Mouse (Mus musculus) kidney, adult 8-10 months (tissue): ENCODE results near the gene Entpd8.

Experiments
- DNase-seq, 2 experiments: peaks; one replicate each; pipeline ENCODE4 v3.0.0; 2022

Entpd8 gene

DNA sequence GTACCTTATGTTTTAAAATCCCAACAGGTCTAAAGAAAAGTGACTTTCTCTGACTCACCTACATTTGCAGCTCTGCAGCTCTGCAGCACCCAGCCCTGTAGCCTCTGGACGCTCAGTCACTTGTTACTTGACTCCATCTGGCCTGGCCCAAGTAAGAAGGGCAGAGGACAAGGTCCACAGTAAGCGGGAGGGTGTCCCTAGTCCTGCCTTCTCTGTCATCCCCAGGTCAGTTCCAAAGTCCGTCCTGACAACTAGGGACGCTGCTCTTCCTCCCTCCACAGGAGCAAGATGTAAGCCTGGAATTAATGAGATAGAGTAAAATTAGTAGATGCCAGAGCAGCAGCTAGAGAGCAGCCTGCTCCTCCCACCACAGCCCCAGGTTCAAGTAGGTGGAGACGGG is at the start of gene Entpd8:
TSS of gene Entpd8 (plus strand) at position 229 of the 400 bp plus-strand sequence.
- DNase-seq, result peak; percentile 81 to 90

DNA sequence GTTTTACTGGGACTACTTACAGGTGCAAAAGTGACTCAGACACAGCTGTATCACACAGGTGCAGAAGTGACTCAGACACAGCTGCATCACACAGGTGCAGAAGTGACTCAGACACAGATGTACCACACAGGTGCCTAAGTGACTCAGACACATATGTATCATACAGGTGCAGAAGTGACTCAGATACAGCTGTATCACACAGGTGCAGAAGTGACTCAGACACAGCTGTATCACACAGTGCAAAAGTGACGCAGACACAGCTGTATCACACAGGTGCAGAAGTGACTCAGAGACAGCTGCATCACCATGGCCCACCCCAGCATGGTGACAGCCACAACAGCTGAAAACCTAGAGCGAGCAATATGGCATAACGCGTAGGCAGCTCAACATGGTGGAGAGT is 45.1 kb upstream of the Entpd8 start:
- no peak for DNase-seq

DNA sequence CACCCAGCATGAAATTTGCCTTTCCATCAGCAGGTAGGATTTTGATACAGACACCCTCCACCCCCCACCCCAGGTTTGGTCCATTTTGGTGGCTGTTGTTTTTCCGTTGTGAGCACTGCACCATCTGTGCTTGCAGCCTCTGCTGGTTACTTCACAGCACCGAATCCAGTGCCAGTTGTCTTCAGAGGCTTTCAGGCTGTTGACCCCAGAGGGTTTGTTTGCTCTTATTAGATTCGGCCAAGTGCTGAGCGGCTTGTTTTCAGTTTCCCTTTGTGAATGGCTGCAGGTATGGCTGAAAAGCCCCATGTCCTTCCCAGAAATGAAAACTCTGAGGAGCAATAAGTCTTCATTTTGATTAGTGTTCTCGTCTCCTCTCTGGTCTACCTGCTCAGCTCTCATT is 40.0 kb upstream of the Entpd8 start:
- DNase-seq, result no peak

DNA sequence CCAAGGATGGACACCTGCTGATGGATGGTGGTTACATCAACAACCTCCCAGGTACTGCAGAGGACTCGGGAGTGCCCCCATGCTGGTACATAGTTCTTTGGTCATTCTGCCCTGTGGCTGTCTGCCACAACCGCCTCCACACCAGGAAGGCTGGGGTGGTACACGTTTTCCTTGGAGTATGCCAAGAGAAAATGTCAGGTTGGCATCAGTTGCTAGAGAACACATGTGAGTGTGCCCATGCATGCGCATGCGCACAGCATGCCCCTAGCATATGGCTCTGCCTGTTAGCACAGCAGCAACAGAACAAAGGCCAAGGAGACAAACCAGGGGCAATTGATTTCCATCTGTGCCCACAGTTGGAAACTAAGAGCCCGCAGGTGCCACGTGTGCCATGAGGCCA is 29.2 kb upstream of the Entpd8 start:
- DNase-seq, result no peak

DNA sequence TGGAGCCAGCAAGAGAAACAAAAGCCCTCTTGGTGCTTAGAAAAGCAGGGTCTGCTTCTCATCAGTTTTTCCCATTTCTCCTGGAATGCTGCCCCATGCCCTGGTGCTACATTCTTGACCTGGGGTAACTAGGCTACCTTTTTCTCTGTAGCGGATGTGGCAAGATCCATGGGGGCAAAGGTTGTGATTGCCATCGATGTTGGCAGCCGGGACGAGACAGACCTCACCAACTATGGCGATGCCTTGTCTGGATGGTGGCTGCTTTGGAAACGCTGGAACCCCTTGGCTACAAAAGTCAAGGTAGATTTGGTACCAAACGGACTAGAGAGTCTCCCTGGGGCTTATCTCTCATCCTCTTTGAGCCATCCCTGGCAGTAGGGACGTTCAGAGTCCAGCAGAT is 28.7 kb upstream of the Entpd8 start:
- peak; percentile 20 for DNase-seq

DNA sequence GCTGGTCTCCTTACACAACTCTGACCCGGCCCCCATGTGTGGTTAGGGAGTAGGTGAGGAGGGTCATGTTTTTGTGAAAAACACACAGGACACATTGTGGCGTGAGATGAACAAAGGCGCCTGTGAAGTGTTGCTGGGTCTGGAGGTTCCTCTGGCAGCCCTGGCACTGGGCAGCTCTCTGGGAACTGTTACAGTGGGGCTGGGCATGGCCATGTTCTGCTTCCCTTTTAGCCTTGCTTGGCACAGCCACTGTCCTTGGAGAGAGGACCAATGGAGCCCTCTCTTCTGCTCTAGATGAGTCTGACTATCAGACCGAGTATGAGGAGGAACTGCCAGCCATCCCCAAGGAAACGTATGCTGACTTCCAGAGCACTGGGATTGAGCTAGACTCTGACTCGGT is 27.0 kb upstream of the Entpd8 start:
- DNase-seq, result no peak

DNA sequence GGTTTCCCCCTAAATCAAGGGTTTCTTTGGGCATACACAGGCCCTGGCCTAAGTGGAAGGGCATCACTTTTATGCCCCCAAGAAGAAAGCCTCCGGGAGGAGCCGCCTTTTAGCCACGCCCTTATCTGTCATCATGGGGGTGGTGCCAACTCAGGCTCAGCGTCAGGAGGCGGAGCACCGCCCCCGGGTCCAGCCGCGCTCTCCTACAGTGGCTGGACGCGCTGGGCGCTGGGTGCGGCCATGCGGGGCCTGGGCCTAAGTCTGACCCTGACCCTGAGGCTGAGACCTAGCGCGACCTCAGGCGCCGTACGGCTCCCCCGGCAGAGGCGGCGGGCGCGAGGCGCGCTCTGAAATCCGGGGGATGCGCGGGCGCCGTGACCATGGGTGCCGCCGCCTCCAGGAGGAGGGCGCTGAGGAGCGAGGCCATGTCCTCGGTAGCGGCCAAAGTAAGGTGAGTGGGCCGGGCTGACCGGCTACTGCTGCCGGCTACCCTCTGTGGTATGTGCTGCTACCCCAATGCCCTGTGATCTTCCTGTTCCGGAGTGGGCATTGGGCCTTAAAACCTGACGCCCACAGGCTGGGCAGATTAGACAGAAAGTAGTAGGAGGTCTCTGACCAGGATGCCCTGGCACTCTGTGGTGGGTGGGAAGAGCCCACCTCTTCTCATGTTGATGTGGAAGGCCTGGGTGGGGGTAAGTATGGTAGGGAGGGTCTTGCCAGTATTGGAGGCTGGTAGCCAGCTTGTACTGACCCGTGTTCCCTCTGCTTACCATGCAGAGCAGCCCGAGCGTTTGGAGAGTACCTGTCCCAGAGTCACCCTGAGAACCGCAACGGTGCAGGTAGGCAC is 25.7 kb upstream of the Entpd8 start, which contains the start of gene Nsmf:
TSS of gene Nsmf (plus strand) at position 135 of the 847 bp plus-strand sequence.
- peak; percentile 82 to 90 for DNase-seq

DNA sequence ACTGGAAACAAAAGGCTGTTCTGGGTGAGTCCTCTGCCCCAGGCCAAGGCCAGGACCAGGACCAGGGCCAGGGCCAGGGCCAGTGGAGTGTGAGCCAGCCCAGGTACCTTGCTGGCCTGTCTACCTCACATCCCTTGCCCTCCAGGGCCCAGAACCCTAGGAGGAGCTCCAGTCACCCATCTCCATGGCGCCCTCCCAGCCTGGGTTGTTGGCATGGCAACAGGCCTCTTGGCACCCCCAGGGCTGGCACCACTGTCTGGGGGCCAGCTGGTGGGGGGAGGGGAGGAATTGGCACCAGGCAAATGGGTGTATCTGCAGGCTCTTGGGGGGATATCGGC is 25.1 kb upstream of the Entpd8 start:
- DNase-seq, result peak; percentile 20 to 28

DNA sequence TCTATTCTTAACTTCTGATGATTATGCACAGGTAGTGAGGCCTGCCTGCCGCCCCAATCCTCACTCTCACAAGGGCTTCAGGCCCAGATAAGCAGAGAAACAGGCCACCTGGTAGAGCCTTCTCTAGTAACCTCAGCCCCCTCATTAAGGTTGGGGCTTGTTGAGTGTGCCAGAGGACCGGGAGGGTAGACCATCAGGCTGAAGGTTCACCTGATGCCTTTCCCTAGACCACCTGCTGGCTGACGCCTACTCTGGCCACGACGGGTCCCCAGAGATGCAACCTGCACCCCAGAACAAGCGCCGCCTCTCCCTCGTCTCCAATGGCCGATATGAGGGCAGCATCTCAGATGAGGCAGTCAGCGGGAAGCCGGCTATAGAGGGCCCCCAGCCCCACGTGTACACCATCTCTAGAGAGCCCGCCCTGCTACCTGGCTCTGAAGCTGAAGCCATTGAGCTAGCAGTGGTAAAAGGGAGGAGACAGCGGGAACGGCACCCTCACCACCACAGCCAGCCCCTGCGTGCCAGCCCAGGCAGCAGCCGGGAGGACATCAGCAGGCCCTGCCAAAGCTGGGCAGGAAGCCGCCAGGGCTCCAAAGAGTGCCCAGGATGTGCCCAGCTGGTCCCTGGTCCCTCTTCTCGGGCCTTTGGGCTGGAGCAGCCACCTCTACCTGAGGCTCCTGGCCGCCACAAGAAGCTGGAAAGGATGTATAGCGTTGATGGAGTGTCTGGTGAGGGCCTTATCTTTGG is 24.5 kb upstream of the Entpd8 start:
- DNase-seq, result no peak

DNA sequence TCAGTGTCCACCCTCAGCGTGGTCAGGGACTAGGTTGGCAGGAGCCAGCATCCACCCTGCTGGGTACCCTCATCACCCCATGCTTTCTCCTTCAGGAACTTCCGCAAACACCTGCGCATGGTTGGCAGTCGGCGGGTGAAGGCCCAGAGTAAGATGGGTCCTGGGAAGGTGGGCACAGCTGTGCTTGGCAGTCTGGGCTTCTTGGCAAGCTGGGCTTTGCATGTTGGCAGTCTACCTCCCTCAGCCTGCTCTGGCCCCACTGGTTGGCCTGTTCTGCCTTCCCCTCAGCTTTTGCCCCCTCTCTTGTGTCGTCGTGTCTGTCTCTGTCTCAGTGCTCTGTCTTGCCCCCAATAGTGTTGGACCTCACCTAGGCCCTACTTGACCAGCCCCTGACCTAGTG is 21.2 kb upstream of the Entpd8 start:
- no peak for DNase-seq

DNA sequence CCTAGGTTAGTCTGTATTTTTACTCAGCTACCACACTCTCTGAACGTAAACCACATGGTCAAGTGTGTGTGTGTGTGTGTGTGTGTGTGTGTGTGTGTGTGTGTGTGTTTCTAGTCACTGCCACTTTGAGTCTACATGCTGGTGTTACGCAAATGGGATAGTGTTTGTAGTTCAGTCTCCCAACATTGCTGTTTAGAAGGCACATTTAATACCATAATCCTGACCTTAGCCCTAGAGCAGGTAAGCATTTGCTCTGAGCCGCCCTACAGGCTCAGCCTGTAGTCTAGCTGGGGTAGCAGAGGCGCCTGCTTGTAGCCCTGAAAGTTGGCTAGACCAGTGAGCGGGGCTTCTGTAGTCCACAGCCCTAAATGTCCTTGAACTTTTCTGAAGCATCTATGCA is 16.6 kb upstream of the Entpd8 start:
- no peak for DNase-seq

DNA sequence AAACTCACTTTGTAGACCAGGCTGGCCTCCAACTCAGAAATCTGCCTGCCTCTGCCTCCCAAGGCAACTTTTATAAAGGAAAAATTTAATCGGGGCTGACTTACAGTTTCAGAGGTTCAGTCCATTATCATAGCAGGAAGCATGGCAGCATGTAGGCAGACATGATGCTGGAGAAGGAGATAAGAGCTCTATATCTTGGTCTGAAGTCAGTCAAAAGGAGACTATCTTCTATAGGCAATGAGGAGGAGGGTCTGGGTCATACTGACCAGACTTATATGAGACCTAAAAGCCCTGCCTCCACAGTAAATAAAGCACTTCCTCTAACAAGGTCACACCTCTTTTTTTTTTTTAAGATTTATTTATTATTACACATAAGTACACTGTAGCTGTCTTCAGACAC is 15.8 kb upstream of the Entpd8 start:
- DNase-seq, result no peak

DNA sequence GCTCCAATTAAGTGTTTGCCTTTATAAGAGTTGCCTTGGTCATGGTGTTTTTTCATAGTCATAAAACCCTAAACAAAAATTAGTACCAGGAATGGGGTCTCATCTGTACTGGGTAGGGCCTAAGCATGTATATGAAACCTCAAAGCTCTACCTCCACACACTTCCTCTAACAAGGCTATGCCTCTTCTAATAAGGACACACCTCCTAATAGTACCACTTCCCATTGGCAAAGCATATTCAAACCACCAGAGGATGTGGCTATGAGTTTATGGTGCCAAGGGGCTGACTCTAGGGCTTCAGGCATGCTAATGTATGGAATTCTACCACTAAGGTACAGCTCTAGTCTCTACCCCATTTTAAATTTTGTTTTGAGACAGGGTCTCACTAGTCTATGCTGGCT is 14.6 kb upstream of the Entpd8 start:
- DNase-seq, result no peak

DNA sequence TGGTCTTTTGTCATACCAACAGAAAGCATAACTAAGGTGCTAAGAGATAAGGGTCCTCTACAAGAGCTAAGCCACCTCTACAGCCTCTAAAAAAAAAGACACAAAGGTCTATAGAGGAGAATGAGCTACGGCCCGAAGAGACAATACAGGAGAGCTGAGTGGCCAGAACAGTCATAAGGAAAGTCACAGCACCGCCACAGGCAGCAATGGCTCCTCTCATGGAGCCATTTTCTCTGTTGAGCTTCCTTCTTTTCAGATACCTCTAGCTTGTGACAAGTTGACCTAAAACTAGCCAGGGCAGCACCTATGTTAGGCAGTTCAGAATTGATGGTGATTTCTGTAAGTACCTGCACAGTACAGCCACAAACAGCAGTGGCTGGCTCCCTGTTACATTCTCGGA is 13.6 kb upstream of the Entpd8 start:
- no peak for DNase-seq

DNA sequence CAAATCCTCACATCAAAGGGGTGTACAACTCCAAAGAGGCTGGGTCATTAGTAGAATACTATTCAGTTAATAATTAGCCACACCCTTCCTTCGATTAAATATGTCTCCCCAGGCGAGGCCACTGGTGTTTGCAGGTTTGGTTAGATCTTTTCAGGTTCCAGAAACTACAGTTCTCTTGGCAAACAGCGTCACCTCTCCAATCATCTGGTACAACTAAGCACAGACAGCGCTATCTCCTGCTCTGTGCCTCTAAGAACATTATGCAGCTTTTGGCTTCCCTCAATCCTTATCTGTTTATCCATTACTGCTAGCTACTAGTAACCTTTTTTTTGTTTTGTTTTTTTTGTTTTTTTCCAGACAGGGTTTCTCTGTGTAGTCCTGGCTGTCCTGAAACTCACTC is 10.6 kb upstream of the Entpd8 start:
- no peak for DNase-seq

DNA sequence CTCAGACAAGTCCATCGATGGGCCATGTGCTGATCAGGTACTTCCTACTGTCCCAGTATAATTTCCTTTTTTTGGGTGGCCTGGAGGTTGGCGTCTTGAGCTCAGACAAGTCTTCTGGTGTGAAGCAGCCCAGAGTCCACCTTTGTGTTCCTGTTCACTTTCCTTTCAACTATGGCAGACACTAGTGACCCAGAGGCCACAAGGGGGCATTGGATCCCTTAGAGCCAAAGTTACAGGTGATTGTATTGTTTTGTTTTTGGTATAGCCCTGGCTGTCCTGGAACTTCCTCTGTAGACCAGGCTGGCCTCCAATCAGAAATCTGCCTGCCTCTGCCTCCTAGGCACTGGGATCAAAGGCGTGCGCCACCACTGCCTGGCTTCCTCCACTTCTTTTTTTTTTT is 7.7 kb upstream of the Entpd8 start:
- DNase-seq, result no peak

DNA sequence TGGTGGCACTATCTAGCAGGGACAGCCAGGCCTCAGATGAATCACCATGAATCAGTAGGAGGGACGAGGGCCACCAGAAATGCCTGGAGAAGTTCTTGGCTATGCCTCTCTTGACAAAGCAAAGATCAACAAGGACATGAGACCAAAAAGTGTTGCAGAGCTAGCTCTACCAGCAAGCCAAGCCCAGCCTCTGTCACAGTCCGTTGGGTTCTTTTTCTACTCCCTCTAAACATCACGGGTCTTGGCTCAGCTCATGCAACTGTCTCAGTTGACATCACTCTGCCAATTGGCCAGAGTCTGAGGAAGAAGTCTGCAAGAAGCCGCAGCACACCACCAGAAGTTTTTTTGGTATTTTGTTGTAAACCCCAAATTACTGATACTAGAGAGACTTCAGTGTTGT is 4.6 kb upstream of the Entpd8 start:
- peak; percentile 78 to 86 for DNase-seq

DNA sequence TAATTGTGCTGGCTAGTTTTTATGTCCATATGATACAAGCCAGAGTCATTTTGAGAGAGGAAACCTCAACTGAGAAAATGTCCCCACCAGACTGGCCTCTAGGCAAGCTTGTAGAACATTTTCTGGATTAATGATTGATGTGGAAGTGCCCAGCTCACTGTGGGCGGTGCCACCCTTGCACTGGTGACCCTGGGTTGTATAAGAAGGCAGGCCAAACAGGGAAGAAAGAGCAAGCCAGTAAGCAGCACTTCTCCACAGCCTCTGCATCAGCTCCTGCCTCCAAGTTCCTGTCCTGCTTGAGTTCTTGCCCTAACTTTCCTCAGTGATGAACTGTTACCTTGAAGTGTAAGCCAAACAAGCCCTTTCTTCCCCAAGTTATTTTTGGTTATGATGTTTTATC is 1.1 kb upstream of the Entpd8 start:
- peak; percentile 85 to 86 for DNase-seq

DNA sequence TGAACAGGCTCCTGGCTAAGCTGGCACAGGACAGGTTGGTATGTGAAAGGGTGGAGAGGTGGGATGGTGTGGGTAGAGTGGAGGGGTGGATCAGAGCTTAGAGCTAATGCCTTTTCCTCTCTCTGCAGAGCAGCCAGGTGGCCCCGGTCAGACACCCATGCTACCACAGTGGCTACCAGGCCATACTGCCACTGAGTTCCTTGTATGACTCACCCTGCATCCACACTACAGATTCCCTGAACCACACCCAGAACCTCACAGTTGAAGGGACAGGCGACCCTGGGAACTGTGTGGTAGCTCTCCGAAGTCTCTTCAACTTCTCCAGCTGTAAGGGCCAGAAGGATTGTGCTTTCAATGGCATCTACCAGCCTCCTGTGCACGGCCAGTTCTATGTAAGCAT is 3.6 kb downstream of the Entpd8 start:
- no peak for DNase-seq

DNA sequence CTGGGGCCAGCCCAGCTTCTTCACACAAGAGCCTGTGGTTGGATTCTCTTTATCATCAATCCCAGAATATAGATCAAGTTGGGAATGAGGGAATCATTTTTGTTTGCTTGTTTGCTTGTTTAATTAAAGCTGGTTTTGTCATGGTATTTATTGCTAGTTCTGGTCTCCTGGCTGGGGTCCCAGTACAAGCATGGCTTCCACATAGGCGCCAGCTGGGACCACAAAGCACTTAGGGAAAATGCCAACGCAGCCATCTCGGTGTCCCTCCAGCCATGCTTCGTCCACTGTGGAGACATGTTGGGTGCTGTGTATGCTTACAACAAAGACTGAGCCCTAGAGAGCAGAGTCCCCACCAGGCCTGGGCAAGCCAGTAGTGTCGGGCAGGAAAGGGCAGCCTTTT is 5.5 kb downstream of the Entpd8 start:
- DNase-seq, result no peak

DNA sequence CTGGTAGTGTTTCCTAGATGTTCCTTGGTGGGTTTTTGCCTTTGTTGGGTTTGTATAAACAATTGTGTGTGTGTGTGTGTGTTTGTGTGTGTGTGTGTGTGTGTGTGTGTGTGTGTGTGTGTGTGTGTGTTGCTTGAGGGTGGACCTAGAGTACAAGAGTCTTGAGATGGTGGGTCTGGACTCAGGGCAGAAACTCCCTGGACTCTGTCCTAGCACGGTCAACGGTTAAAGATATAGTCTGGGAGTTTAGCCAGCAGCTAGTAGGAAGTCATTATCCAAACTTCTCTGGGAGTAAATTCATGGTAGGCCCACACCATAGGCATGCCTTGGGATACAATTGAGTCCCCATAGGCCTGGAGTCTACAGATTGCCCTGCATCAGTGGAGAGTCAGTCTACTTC is 7.7 kb downstream of the Entpd8 start:
- peak; percentile 28 to 44 for DNase-seq

DNA sequence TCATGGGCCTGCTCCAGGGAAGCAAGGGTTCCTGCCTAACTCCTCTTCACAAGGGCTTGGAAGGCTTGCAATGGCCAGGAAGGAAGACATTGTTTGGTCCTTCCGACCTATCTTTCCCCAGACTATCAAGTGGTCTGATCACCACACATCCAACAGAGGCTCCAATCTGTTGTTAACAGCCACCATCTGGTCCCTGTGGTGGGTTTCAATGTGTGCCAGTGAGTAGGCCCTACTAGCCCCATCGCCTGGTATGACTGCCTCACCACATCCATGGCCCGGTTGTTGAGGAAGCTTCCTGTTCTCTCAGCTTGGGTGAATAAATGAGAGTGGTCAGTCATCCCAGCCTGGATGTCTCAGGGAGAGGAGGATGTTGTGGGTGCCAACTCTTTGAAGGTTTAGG is 8.5 kb downstream of the Entpd8 start:
- no peak for DNase-seq

DNA sequence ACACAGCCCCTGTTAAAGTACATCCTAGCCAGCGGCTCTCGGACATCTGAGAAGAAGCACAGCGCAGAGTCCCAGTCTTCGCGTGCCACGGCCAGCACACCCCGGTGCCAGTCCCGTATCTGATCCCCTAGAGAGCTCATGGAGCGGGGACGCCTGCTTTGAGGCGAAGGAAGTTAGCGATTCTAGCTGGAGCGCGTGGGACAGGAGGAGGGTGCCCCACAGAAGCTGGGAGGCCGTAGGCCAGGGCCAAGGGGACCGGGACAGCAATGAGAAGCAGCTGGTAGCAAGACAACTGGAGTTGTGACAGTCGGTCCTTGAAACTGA is 14.6 kb downstream of the Entpd8 start:
- no peak for DNase-seq

DNA sequence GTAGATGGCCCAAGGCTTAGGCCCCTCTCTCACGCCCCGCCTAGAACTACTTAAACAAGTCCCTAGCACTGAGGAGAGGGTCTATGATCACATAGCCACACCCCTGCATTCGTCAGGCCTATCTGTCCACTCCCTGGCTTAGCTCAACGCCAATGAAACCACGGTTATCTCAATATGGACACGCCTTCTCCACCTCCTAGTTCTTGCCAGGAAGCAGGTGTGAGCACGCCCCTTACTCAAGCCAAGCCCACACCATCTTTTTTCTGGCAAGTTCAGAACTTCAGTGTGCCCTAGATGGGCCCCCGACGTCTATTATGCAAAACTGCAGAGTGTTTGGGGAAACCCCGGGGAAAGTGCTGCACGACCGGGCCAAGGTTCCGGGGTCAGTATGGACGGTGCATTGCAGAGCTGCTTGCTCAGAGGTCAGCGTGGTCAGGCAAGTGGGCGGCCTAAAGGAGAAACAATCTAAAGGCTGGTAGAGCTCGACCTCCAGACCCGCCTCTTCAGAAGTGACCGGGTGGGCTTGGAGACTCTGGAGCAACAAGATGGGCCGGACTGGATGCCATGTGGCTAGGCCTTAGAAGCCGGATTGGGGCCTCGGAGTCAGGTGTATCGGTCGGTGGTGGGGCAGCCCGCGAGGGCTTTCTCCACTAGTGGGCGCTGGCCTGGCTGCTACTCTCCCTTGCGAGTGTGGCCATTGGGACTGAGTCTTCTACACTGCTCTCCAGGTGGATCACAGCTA is 15.2 kb downstream of the Entpd8 start, which contains the start of gene Noxa1:
TSS of gene Noxa1 (minus strand) at position 41 of the 742 bp plus-strand sequence.
- no peak for DNase-seq
